Mouse (Mus musculus) limb, embryonic 15.5 days (tissue): Measurements from ENCODE around the gene Pbld1. TPM values are rescaled to one million over a fixed set of nuclear protein-coding genes. Genes with fewer than 3 reads are reported as not detected.

Source experiments
- polyA plus RNA-seq: library from polyadenylated mRNA; unstranded; fragments of >200 nt; fragmentation: Nextera tagmentation; extraction: Ambion mirVana; gene quantifications from 2 replicates; pipeline ENCODE4 v1.2.1, GENCODE M21; 2015

Pbld1 gene
- polyA plus RNA-seq, 1 experiment from 2014 or later: 1.1 TPM

Other genes starting within 250 kb of the Pbld1 start
- 22.8 and 24.9 TPM in 2 replicates for gene Tet1, start 151.2 kb upstream of the Pbld1 start, polyA plus RNA-seq
- gene Slc25a16, start 139.5 kb upstream of the Pbld1 start, polyA plus RNA-seq: 12.0 and 12.9 TPM in 2 replicates
- gene Dna2, start 113.1 kb upstream of the Pbld1 start, polyA plus RNA-seq: 12.5 and 12.9 TPM in 2 replicates
- gene Rufy2, start 79.9 kb upstream of the Pbld1 start, polyA plus RNA-seq: 28.3 and 28.6 TPM in 2 replicates
- gene Hnrnph3, start 35.9 kb upstream of the Pbld1 start, polyA plus RNA-seq: 85.5 and 90.8 TPM in 2 replicates
- gene Pbld2, start 35.8 kb upstream of the Pbld1 start, polyA plus RNA-seq: 0.77 and 0.97 TPM in 2 replicates
- 0.10 TPM in 1 of 2 replicates, not detected in the other for gene Atoh7, start 39.5 kb downstream of the Pbld1 start, polyA plus RNA-seq
- 2.5 and 8.5 TPM in 2 replicates for gene Mypn, start 143.8 kb downstream of the Pbld1 start, polyA plus RNA-seq
- 32.0 and 33.9 TPM in 2 replicates for gene Herc4, start 183.6 kb downstream of the Pbld1 start, polyA plus RNA-seq